Mouse (Mus musculus) embryonic fibroblast, embryonic 13.5 days (primary cell): ENCODE results near the gene Rpl28. TPM values are rescaled to one million over a fixed set of nuclear protein-coding genes. Genes with fewer than 3 reads are reported as not detected.
A peak's percentile ranks its signal among the peaks of the same experiment; 100 is the strongest.
"Not testable (repeated sequence)": the region's sequence is repeated elsewhere in the genome, so short reads cannot be mapped to it uniquely, and the experiment has no call there.

ENCODE experiments used
- H3K27ac ChIP-seq: 2 replicates; pipeline ENCODE4 v1.5.1; 2012; ENCODE audit warnings: low read length, control low read depth, inconsistent platforms; ENCODE audit not compliant: insufficient read depth
- H3K4me1 ChIP-seq: 2 replicates; pipeline ENCODE4 v1.6.1; 2011; ENCODE audit warnings: low read length; ENCODE audit not compliant: control insufficient read depth, insufficient read depth
- H3K4me3 ChIP-seq: 2 replicates; pipeline ENCODE4 v1.5.1; 2011; ENCODE audit warnings: mild to moderate bottlenecking, control low read depth, low read length; ENCODE audit not compliant: insufficient read depth
- CTCF ChIP-seq: IDR thresholded peaks from 2 replicates; pipeline ENCODE4 v1.5.1; 2011; ENCODE audit warnings: mild to moderate bottlenecking, control low read depth, low read length, moderate library complexity, borderline replicate concordance; ENCODE audit not compliant: insufficient read depth
- POLR2A ChIP-seq: IDR thresholded peaks from 2 replicates; pipeline ENCODE4 v1.6.1; 2011; ENCODE audit warnings: low read depth, mild to moderate bottlenecking, control low read depth, low read length, moderate library complexity
- polyA plus RNA-seq: library from polyadenylated mRNA; stranded (reverse); fragments of >200 nt; gene quantifications from 2 replicates; pipeline ENCODE4 v1.2.4, GENCODE M21; 2011; ENCODE audit warnings: low read depth; ENCODE audit not compliant: missing spikeins, insufficient read length

The Rpl28 gene
- polyA plus RNA-seq, 1 experiment, result 404 TPM

DNA sequence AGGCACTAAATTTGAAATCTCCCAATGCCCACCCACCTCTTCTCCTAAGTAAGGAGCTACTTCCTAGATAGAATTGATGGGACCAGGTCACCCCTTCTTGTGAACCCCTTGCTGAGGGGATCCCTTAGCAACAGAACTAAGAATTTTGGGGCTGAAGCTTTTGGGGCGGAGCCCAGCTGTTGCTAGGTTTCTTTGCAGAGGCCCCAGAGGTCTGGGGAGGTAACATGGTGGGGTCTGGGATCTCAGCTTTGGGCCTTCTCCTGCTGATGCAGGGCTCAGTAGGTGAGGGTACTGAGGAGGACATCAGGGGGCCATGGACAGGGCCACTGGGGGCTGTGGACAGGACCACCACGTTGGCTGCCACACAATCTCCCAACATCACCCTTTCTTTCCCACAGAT, 9.9 kb upstream of the Rpl28 start, which contains the start of the genes Il11 and Tmem190:
Gene Il11, minus strand, starts transcription at position 101 of the 400 bp plus-strand sequence.
Gene Tmem190, plus strand, starts transcription at position 179 of the 400 bp plus-strand sequence.
- Histone ChIP-seq H3K4me3 (no peak within 1 kb of the TSS), H3K27ac (no peak within 1 kb of the TSS), H3K4me1 (peaks cover 3% of the 10 kb centered on the region)
- TF ChIP-seq CTCF (no peak), POLR2A (no peak)

DNA sequence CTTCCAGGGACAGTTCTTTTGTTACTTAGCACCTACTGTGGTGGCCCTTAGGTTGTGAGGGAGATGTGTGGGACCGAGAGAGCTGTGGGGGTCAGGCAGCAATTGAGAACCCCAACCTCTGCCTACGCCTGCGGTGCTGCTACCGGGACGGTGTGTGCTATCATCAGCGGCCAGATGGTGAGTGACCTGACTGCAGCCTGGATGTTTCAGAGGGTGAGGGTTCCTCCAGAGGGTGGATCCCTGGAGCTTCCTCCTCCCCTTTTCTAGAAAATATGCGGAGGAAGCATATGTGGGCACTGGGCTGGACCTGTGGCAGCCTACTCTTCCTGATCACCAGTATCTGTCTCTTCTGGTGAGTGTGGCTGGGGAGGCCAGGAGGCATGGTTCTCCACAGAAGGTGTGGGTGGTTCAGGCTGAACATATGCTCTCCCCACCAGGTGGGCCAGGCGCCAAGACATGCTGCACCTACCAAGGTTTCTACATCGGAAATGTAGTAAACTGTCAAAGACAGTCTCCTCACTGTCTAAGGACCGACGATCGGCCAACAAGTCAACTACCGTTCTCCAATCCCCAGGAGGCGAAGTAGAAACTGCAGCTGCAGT, 8.9 kb upstream of the Rpl28 start:
- H3K4me3 ChIP-seq, result no peak overlapping the region
- TF ChIP-seq POLR2A, result no peak
- TF ChIP-seq CTCF, result no peak
- H3K27ac ChIP-seq, result no peak overlapping the region
- no peaks in the 10 kb centered on the region for H3K4me1 ChIP-seq

DNA sequence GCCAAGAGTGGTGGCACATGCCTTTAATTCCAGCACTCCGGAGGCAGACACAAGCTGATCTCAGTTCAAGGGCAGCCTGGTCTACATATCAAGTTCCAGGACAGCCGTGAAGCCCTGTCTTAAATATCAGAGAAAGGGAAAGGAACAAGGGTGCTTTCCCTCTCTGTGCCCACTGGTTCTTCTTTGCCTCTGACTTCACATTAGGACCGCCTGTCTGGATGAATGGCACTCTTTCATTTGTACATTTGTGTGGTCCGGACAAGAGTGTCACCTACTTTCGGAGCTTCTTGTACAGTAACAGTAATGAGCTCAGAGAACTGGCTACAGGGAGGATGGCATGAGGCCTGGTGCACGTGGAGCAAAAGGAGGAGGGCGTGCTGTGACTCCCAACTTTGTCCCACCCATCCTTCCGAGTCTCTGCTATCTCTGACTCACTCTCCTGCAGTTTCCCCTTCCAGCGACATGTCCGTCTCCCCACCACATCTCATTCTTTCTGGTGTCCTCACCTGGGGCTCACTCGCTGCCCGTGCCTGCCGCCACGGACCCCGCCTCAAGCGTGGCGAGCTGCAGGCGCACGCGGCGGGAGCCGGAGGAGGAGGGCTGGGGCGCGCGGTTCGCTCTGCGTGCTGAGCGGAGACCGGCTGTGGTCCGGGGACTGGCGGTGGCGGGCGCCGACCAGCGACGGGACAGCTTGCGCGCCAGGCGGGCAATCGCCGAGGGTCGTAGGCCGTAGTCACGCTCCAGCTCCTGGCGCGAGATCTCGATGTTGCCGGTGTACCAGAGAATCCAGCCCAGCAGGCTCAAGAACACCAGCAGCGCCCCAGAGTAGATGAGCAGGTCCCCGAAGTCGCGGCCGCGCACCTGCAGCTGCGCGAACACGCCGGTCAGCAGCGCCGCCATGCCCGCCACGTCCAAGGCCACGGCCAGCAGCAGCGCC, 3.9 kb upstream of the Rpl28 start:
- Histone ChIP-seq H3K4me1 (no peaks in the 10 kb centered on the region), H3K4me3 (peak overlapping the region; percentile 61), H3K27ac (no peak overlapping the region)
- TF ChIP-seq CTCF (no peak), POLR2A (peak; percentile 73)

DNA sequence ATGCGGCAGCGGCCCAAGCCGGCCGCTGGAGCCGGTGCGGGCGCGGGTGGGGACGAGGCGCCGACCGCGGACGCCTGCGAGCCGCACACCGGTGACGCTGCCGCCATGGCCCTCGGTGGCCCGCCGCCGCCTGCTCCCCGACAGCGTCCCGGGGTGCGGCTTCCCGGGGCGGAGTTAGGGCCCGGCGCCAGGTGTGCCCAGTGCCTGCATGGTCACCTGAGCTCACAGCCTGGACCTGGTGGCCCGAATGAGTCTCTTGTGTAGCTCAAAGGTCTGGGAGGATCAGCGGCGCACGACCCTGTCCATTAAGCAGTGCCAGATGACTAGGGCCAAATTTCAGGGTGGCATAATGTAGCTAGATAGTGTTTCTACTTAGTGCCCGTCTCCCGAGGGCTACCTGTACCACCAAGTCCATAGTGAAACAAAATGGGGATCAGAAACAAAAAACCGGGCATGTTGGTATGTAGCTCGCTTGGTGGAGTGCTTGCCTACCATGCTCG, 3.2 kb upstream of the Rpl28 start, which contains the start of gene Tmem238:
Gene Tmem238, minus strand, starts transcription at position 221 of the 500 bp plus-strand sequence.
- no peak; the same call in 1 of the 2 replicates for TF ChIP-seq POLR2A
- TF ChIP-seq CTCF, result no peak
- Histone ChIP-seq H3K4me1 (peaks cover 2% of the 10 kb centered on the region; the same call in 1 of the 2 replicates), H3K4me3 (peak within 1 kb of the TSS; percentile 61), H3K27ac (no peak within 1 kb of the TSS)

DNA sequence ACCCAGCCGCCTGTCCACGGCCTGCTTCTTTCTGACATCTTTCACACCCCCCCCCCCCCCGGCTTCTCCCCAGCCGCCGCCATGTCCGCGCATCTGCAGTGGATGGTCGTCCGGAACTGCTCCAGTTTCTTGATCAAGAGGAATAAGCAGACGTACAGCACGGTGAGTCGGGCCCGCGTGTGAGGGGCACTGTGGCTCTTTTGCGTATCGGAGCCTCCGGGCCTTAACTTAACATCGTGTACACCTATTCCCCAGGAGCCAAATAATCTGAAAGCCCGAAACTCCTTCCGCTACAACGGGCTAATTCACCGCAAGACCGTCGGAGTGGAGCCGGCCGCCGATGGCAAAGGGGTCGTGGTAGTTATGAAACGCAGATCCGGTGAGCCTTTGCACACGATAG, 574 bp downstream of the Rpl28 start:
- not testable (repeated sequence) for H3K4me1 ChIP-seq
- peak overlapping the region; percentile 77 for H3K27ac ChIP-seq
- peak overlapping the region; percentile 68 for H3K4me3 ChIP-seq

DNA sequence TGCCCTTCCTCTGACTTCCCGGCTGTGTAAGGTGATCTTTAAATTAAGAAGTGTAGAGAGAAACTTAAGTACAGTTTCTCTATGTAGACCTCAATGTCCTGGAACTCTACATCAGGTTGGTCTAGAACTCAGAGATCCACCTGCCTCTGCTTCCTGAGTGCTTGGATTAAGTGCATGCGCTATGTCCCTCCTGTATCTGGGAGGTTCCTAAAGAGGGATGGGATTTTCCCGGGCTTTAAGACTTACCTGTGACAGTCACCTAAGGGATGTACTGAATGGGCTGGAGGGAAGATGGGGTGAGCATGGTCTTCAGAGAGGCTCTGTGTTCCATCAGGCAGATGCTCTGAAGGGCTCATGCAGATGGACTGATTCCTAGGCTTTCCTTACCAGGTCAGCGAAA, 1.0 kb downstream of the Rpl28 start:
- Histone ChIP-seq H3K4me3 (peak overlapping the region; percentile 68), H3K4me1 (peaks cover 3% of the 10 kb centered on the region), H3K27ac (no peak overlapping the region)
- TF ChIP-seq POLR2A, result no peak
- TF ChIP-seq CTCF, result no peak

DNA sequence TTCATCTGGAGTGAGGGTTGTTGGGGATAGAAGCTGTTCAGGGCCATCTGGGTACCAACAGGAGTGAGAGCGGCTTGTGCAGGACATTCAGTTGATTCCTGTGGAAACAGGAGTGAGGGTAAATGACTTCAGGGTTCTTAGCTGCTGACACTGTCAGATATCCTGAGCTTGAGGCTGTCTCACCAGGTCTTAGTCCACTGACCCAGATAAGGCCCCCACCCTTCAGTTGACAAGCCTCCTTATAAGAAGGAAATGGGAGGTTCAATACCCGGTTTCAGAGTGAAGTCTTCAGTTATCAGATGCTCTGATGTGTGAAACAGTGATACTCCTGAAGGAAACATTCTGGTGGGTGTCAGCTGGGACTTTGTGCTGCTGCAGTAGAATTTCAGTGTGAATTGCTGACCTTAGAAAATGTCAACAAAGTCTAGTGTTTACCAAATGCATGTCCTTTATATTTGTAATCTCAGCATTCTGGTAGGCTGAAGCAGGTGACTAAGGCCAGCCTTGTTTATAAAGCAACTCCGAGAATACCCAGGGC, 2.0 kb downstream of the Rpl28 start:
- peaks cover 3% of the 10 kb centered on the region for H3K4me1 ChIP-seq
- no peak overlapping the region for H3K27ac ChIP-seq
- H3K4me3 ChIP-seq, result peak overlapping the region; percentile 68
- TF ChIP-seq CTCF (no peak), POLR2A (no peak; the same call in 1 of the 2 replicates)

DNA sequence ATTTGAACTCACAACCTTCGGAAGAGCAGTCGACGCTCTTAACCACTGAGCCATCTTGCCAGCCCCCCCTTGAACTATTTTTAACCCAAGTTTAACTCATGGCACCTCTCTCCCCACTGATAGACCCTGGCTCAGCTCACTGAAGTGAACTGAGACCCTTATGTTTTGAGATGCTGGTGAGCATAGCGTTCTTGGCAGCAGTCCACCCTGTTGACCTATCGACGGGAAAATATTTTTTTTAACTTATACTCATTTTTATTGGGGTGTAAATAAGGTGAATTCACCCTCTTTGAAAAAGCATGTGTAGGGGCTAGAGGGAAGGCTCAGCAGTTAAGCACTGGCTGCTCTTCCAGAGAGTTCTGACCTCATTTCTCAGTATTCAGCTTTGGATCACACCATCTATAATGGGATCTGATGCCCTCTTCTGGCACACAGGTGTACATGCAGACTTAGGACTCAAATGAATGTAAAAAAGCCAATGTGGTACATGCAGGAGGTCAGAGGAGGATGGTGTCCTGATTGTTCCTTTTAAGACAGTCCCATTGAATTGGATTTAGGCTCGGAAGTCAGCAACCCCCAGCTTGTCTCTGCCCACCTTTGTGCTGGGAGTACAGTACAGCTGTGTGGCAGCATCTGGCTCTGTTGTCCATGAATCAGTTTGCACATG, 3.2 kb downstream of the Rpl28 start:
- Histone ChIP-seq H3K4me1 (peaks cover 3% of the 10 kb centered on the region), H3K4me3 (no peak overlapping the region), H3K27ac (no peak overlapping the region)
- TF ChIP-seq CTCF (no peak), POLR2A (peak; percentile 50)

DNA sequence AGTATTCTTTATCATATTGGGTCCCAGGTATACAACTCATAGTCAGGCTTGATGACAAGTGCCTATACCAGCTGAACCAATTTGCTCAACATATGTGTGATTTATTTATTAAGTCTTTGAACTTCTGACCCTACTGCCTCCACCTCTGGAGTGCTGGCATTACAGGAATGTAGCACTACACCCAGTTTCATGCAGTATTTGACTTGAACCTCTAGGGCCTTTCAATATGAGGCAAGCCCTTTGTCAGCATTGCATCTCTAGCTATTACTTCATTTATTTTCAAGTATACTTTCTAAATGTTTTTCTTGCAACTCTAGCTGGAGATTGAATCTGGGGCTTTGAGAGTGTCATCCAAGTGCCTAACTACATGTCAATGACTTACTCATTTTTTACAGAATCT, 9.6 kb downstream of the Rpl28 start:
- no peak overlapping the region for H3K4me3 ChIP-seq
- TF ChIP-seq CTCF, result no peak
- TF ChIP-seq POLR2A, result no peak
- H3K27ac ChIP-seq, result no peak overlapping the region

More for the DNA sequence above, 9.6 kb downstream of the Rpl28 start:
- H3K4me1 ChIP-seq, result peaks cover 3% of the 10 kb centered on the region; the same call in 1 of the 2 replicates
